Comparison of ENCODE assay signal across 25 mouse cellular contexts in genomic region chr5:140781886-140782572, GRCm38 (mm10). TPM values are rescaled to one million over a fixed set of nuclear protein-coding genes. Genes with fewer than 3 reads are reported as not detected.
DNase-seq lines count a peak whose midpoint lies in the region; ATAC-seq and TF ChIP-seq lines count a peak whose summit lies in the region.
"Had no signal": no experiment of that assay in that cellular context is flagged by ENCODE, and none has a peak within 500 bp of the region (broad histone marks: within the 10 kb centered on the region; RNA-seq: fewer than 3 reads in every experiment).

No protein-coding gene starts in this region.

- H3K4me1 ChIP-seq in heart, embryonic 15.5 days (replicated peaks) = peaks cover 37% of the 10 kb centered on the region
- H3K4me1 ChIP-seq in heart, postnatal 0 days (ENCODE audit: control insufficient read depth, insufficient read depth) = peaks cover 29% of the 10 kb centered on the region
- H3K4me1 ChIP-seq: forebrain, embryonic 12.5 days; midbrain, embryonic 12.5 days had no signal

- intact Hi-C loops in heart, postnatal 36 days (cut with DNase I) = no loop called here

- H3K4me2 ChIP-seq in heart, embryonic 15.5 days = no peak overlapping the region
- H3K4me2 ChIP-seq in heart, postnatal 0 days (ENCODE audit: low read depth, low read length) = no peak overlapping the region
- H3K4me2 ChIP-seq: embryonic facial prominence, embryonic 13.5 days; forebrain, embryonic 12.5 days; intestine, embryonic 15.5 days; midbrain, embryonic 12.5 days; neural tube, embryonic 15.5 days; stomach, embryonic 15.5 days had no signal

- no peak overlapping the region for H3K9ac ChIP-seq in heart, embryonic 15.5 days
- H3K9ac ChIP-seq in heart, postnatal 0 days (replicated peaks; ENCODE audit: low read depth, low read length) = 0 out of 2 replicates have a peak overlapping the region, but pooled peaks have one; percentile 8
- H3K9ac ChIP-seq: embryonic facial prominence, embryonic 13.5 days; forebrain, embryonic 12.5 days; intestine, embryonic 15.5 days; midbrain, embryonic 12.5 days; neural tube, embryonic 15.5 days; stomach, embryonic 15.5 days had no signal

- no peaks in the 10 kb centered on the region for H3K27me3 ChIP-seq in heart, embryonic 15.5 days
- no peaks in the 10 kb centered on the region for H3K27me3 ChIP-seq in heart, postnatal 0 days (ENCODE audit: control insufficient read depth, insufficient read depth, low read length)
- H3K27me3 ChIP-seq: embryonic facial prominence, embryonic 13.5 days; forebrain, embryonic 12.5 days; intestine, embryonic 15.5 days; midbrain, embryonic 12.5 days; neural tube, embryonic 15.5 days; stomach, embryonic 15.5 days had no signal

- H3K27ac ChIP-seq in heart, embryonic 15.5 days = peak overlapping the region; percentile 35
- peak overlapping the region; percentile 75 for H3K27ac ChIP-seq in heart, postnatal 0 days (ENCODE audit: low read depth)
- H3K27ac ChIP-seq: embryonic facial prominence, embryonic 13.5 days; forebrain, embryonic 12.5 days; hindbrain, embryonic 10.5 days; intestine, embryonic 15.5 days; limb, embryonic 10.5 days; midbrain, embryonic 12.5 days; neural tube, embryonic 15.5 days; stomach, embryonic 15.5 days had no signal

- DNase-seq in heart, adult 11 months = peak; percentile 90
- no peak for DNase-seq in heart, postnatal 36 days
- DNase-seq in heart, adult 18-20 months = no peak
- peak; percentile 43 to 68 for DNase-seq in kidney, postnatal 25 days
- no peak for DNase-seq in kidney, postnatal 4 days
- DNase-seq in heart, postnatal 0 days (ENCODE audit: low spot score) = peak; percentile 55
- DNase-seq: adrenal gland, postnatal 10 days; cerebellum, adult 2 months; cerebellum, postnatal 25 days; gastrocnemius, postnatal 36 days; lung, adult 2 months; lung, postnatal 14 days; thymus, postnatal 36 days had no signal

- no peak; the same call in 1 of the 2 replicates for ATAC-seq in heart, embryonic 15.5 days (replicated peaks; ENCODE audit: insufficient number of reproducible peaks, insufficient read depth, low FRiP score, low read depth)
- ATAC-seq in heart, postnatal 0 days (ENCODE audit: insufficient read depth, low read depth) = peak; percentile 75
- ATAC-seq: activated CD4-positive, CD25-positive, alpha-beta regulatory T cell, adult 4 months; hindbrain, embryonic 16.5 days; intestine, embryonic 15.5 days had no signal

- TF ChIP-seq CTCF in heart, postnatal 0 days (IDR thresholded peaks at IDR 0.05; ENCODE audit: low read depth) = no peak

- peaks cover 25% of the 10 kb centered on the region for H3K36me3 ChIP-seq in heart, embryonic 15.5 days
- H3K36me3 ChIP-seq in heart, postnatal 0 days (replicated peaks; ENCODE audit: control insufficient read depth, insufficient read depth, low read length) = peaks cover 66% of the 10 kb centered on the region

- 77% methylated on average over 8 of the region's 8 CpGs for WGBS in heart, embryonic 15.5 days
- 69% methylated on average over 8 of the region's 8 CpGs for WGBS in heart, postnatal 0 days

- no peaks in the 10 kb centered on the region for H3K9me3 ChIP-seq in heart, embryonic 15.5 days (replicated peaks)
- H3K9me3 ChIP-seq in heart, postnatal 0 days (replicated peaks; ENCODE audit: control insufficient read depth, low read length) = no peaks in the 10 kb centered on the region
- H3K9me3 ChIP-seq: embryonic facial prominence, embryonic 13.5 days; forebrain, embryonic 12.5 days; hindbrain, embryonic 10.5 days; intestine, embryonic 15.5 days; limb, embryonic 10.5 days; midbrain, embryonic 12.5 days; neural tube, embryonic 15.5 days; stomach, embryonic 15.5 days had no signal

- no peak for TF ChIP-seq EP300 in heart, postnatal 0 days (IDR thresholded peaks at IDR 0.05; ENCODE audit: low read depth)

- H3K4me3 ChIP-seq in heart, embryonic 15.5 days = no peak overlapping the region
- no peak overlapping the region for H3K4me3 ChIP-seq in heart, postnatal 0 days (ENCODE audit: low read depth, low read length)
- H3K4me3 ChIP-seq: embryonic facial prominence, embryonic 13.5 days; erythroblast, embryonic 14.5 days; forebrain, embryonic 12.5 days; hindbrain, embryonic 10.5 days; intestine, embryonic 15.5 days; limb, embryonic 10.5 days; midbrain, embryonic 12.5 days; neural tube, embryonic 15.5 days; stomach, embryonic 15.5 days had no signal

RNA-seq across cellular contexts. Expression of gene Gna12, which starts 48.2 kb away (rescaled TPM):
- 100 to 1,000 TPM; 109 to 114 TPM for total RNA-seq in heart, postnatal 36 days (2021)
- polyA plus RNA-seq in heart, embryonic 15.5 days (2015; fragmentation: Nextera tagmentation; extraction: Ambion mirVana) = 37.9 and 53.4 TPM in 2 replicates
- total RNA-seq in heart, adult 18-20 months (2021) = 100 to 1,000 TPM; 126 to 130 TPM
- total RNA-seq in heart, postnatal 0 days (2014; rRNA removed; ENCODE audit: low replicate concordance) = 132 and 145 TPM in 2 replicates
- 13.4 and 13.9 TPM in 2 replicates for polyA plus RNA-seq in heart, postnatal 0 days (2015; fragmentation: Nextera tagmentation; extraction: Ambion mirVana)

RNA-seq across cellular contexts. Expression of gene Amz1, which starts 58.1 kb away (rescaled TPM):
- total RNA-seq in heart, postnatal 36 days (2021) = under 1 TPM; 0.46 to 0.72 TPM
- polyA plus RNA-seq in heart, embryonic 15.5 days (2015; fragmentation: Nextera tagmentation; extraction: Ambion mirVana) = 0.72 and 1.0 TPM in 2 replicates
- under 1 TPM; 0.47 to 0.75 TPM for total RNA-seq in heart, adult 18-20 months (2021)
- total RNA-seq in heart, postnatal 0 days (2014; rRNA removed; ENCODE audit: low replicate concordance) = 0.08 and 0.15 TPM in 2 replicates
- 0.81 and 0.94 TPM in 2 replicates for polyA plus RNA-seq in heart, postnatal 0 days (2015; fragmentation: Nextera tagmentation; extraction: Ambion mirVana)
- polyA plus RNA-seq: erythroblast, embryonic 14.5 days had no signal

Comparison
In these comparisons a context has a peak if more than half of its experiments do, and no peak if none do; other contexts are left out.
1. DNase-seq: peak in heart, adult 11 months (single experiment), kidney, postnatal 25 days (2 of 2) and heart, postnatal 0 days (single experiment); none in heart, postnatal 36 days (0 of 2), heart, adult 18-20 months (0 of 2) and kidney, postnatal 4 days (0 of 2).